Mouse (Mus musculus): ENCODE measurements at regions not wholly inside any gene's neighbourhood (a gene's known extent, or its start where the extent isn't known, plus 50 kb on each side); places are given as distances from the start of the nearest gene placed in this dataset.

DNA sequence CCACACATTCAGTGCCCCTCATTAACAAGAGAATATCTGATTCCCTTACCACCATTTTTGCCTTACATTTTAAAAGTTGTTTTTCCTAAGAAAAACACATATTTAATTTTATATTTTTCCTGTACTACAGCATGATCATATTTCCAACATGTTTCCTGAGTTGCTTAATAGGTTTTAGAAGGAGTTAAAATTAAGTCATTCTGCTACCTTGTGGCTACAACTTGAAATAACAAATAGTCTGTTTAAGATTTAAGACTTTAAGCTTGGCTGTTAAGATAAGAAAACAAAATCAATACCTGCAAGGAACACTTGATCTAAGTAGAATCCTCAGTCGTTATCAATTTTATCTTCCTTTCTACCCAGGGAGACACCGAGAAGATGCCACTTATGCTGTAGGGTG is 117.9 kb upstream of the Itga1 start:
- Histone ChIP-seq H3K36me3 (ENCODE audit: control insufficient read depth, insufficient read depth, low read length) (no peaks in the 10 kb centered on the region), H3K9ac (ENCODE audit: low read depth, low read length) (no peak overlapping the region), H3K4me3 (ENCODE audit: low read depth, low read length) (no peak overlapping the region), H3K27me3 (replicated peaks; ENCODE audit: control insufficient read depth, insufficient read depth, low read length) (no peaks in the 10 kb centered on the region), H3K4me1 (ENCODE audit: control insufficient read depth, insufficient read depth, low read length) (no peaks in the 10 kb centered on the region), H3K9me3 (ENCODE audit: control insufficient read depth, low read length) (no peaks in the 10 kb centered on the region), H3K4me2 (ENCODE audit: low read depth, low read length) (no peak overlapping the region), H3K27ac (replicated peaks; ENCODE audit: low read depth, low read length) (no peak overlapping the region)
- DNase-seq (ENCODE audit: low spot score) (no peak), ATAC-seq (ENCODE audit: low read depth) (no peak)
- WGBS = 71% methylated on average over 2 of the region's 2 CpGs

- no peak for ATAC-seq (ENCODE audit: low read depth)
- Histone ChIP-seq H3K27me3 (replicated peaks; ENCODE audit: control insufficient read depth, insufficient read depth, low read length) (no peaks in the 10 kb centered on the region), H3K9ac (ENCODE audit: low read depth, low read length) (no peak overlapping the region), H3K4me3 (ENCODE audit: low read depth, low read length) (no peak overlapping the region), H3K27ac (replicated peaks; ENCODE audit: low read depth, low read length) (no peak overlapping the region), H3K36me3 (ENCODE audit: control insufficient read depth, insufficient read depth, low read length) (no peaks in the 10 kb centered on the region), H3K4me2 (ENCODE audit: low read depth, low read length) (no peak overlapping the region), H3K4me1 (ENCODE audit: control insufficient read depth, insufficient read depth, low read length) (no peaks in the 10 kb centered on the region), H3K9me3 (ENCODE audit: control insufficient read depth, low read length) (no peaks in the 10 kb centered on the region)
- WGBS = 71% methylated on average over 3 of the region's 3 CpGs
- DNase-seq (ENCODE audit: low spot score) = no peak
Observed at GRCm38 (mm10) chr13:115211285-115211684, 109.5 kb upstream of the Itga1 start.

DNA sequence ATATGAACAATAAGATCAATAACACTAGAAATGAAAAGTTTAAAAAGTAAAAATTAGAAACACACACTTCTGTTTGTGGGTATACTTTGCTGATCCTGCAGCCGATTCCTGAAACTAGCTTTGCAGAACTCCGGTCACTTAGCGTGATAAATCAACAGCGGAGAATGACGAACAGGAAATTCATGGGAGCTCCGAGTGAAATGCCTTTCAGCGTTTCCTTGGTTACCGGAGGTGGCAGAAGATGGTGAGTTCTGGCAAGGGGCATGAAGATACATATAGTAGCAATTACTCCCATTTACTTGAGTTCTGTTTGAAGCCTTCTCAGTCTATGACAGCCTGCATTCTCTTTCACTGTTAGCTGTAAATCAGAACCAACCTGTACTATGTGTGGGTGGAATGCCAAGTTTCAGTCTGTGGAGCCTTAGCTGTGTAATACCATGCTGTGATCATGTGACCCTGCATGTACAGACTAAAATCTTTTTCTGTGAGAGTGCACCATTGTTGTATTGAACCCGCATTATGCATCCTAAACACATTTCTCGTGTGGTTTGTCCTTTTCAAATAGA is 109.0 kb upstream of the Itga1 start:
- no peak for DNase-seq (ENCODE audit: low spot score)
- no peaks in the 10 kb centered on the region for H3K36me3 ChIP-seq (ENCODE audit: control insufficient read depth, insufficient read depth, low read length)
- no peak overlapping the region for H3K4me2 ChIP-seq (ENCODE audit: low read depth, low read length)
- H3K9ac ChIP-seq (ENCODE audit: low read depth, low read length) = no peak overlapping the region
- H3K27me3 ChIP-seq (replicated peaks; ENCODE audit: control insufficient read depth, insufficient read depth, low read length) = no peaks in the 10 kb centered on the region
- H3K9me3 ChIP-seq (ENCODE audit: control insufficient read depth, low read length) = no peaks in the 10 kb centered on the region
- H3K27ac ChIP-seq (replicated peaks; ENCODE audit: low read depth, low read length) = no peak overlapping the region
- H3K4me3 ChIP-seq (ENCODE audit: low read depth, low read length) = no peak overlapping the region
- ATAC-seq (ENCODE audit: low read depth) = no peak
- no peaks in the 10 kb centered on the region for H3K4me1 ChIP-seq (ENCODE audit: control insufficient read depth, insufficient read depth, low read length)
- WGBS = 71% methylated on average over 10 of the region's 10 CpGs

- H3K27ac ChIP-seq (replicated peaks; ENCODE audit: low read depth, low read length) = no peak overlapping the region
- H3K36me3 ChIP-seq (ENCODE audit: control insufficient read depth, insufficient read depth, low read length) = no peaks in the 10 kb centered on the region
- no peak overlapping the region for H3K9ac ChIP-seq (ENCODE audit: low read depth, low read length)
- no peaks in the 10 kb centered on the region for H3K27me3 ChIP-seq (replicated peaks; ENCODE audit: control insufficient read depth, insufficient read depth, low read length)
- no peak for ATAC-seq (ENCODE audit: low read depth)
- DNase-seq (ENCODE audit: low spot score) = no peak
- H3K4me1 ChIP-seq (ENCODE audit: control insufficient read depth, insufficient read depth, low read length) = no peaks in the 10 kb centered on the region
- no peaks in the 10 kb centered on the region for H3K9me3 ChIP-seq (ENCODE audit: control insufficient read depth, low read length)
- no peak overlapping the region for H3K4me3 ChIP-seq (ENCODE audit: low read depth, low read length)
- H3K4me2 ChIP-seq (ENCODE audit: low read depth, low read length) = no peak overlapping the region
- WGBS = 90% methylated on average over 3 of the region's 3 CpGs
Observed at GRCm38 (mm10) chr13:115209402-115210192, 107.8 kb upstream of the Itga1 start.

- no peaks in the 10 kb centered on the region for H3K9me3 ChIP-seq (ENCODE audit: control insufficient read depth, low read length)
Observed at GRCm38 (mm10) chr13:115206723-115207122, 105.0 kb upstream of the Itga1 start.

DNA sequence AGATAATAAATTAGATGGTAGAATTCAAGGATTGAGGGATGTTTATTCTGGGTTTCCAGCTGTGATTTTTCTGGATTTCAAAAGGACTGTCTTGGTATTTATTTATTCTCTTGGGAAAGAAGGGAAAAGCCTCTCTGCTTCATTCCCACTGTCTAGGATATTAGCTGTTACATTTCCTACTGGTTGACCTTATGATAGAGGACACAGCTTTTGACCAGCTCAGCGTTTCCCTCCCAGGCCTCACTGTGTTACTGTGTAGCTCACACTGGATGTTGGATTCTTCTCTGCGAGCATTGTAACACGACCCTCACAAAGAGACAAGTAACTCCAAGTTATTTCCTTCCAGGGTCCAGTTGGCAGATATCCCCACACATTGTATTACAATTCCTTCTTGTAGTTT is 97.4 kb upstream of the Itga1 start:
- Histone ChIP-seq H3K4me3 (ENCODE audit: low read depth, low read length) (no peak overlapping the region), H3K36me3 (ENCODE audit: control insufficient read depth, insufficient read depth, low read length) (no peaks in the 10 kb centered on the region), H3K27ac (replicated peaks; ENCODE audit: low read depth, low read length) (no peak overlapping the region; the same call in 1 of the 2 replicates), H3K9ac (ENCODE audit: low read depth, low read length) (no peak overlapping the region), H3K9me3 (ENCODE audit: control insufficient read depth, low read length) (no peaks in the 10 kb centered on the region), H3K4me2 (ENCODE audit: low read depth, low read length) (no peak overlapping the region), H3K4me1 (ENCODE audit: control insufficient read depth, insufficient read depth, low read length) (no peaks in the 10 kb centered on the region; the same call in 1 of the 2 replicates), H3K27me3 (replicated peaks; ENCODE audit: control insufficient read depth, insufficient read depth, low read length) (no peaks in the 10 kb centered on the region)
- DNase-seq (ENCODE audit: low spot score) (peak; percentile 76), ATAC-seq (ENCODE audit: low read depth) (no peak)
- 21% methylated on average over 3 of the region's 3 CpGs for WGBS

More at GRCm38 (mm10) chr13:115206723-115207122, 105.0 kb upstream of the Itga1 start:
- Histone ChIP-seq H3K4me3 (ENCODE audit: low read depth, low read length) (no peak overlapping the region), H3K27me3 (replicated peaks; ENCODE audit: control insufficient read depth, insufficient read depth, low read length) (no peaks in the 10 kb centered on the region), H3K27ac (replicated peaks; ENCODE audit: low read depth, low read length) (no peak overlapping the region), H3K4me2 (ENCODE audit: low read depth, low read length) (no peak overlapping the region), H3K4me1 (ENCODE audit: control insufficient read depth, insufficient read depth, low read length) (no peaks in the 10 kb centered on the region), H3K36me3 (ENCODE audit: control insufficient read depth, insufficient read depth, low read length) (no peaks in the 10 kb centered on the region), H3K9ac (ENCODE audit: low read depth, low read length) (no peak overlapping the region)
- DNase-seq (ENCODE audit: low spot score) = no peak
- WGBS = 64% methylated on average over 7 of the region's 7 CpGs
- no peak for ATAC-seq (ENCODE audit: low read depth)

DNA sequence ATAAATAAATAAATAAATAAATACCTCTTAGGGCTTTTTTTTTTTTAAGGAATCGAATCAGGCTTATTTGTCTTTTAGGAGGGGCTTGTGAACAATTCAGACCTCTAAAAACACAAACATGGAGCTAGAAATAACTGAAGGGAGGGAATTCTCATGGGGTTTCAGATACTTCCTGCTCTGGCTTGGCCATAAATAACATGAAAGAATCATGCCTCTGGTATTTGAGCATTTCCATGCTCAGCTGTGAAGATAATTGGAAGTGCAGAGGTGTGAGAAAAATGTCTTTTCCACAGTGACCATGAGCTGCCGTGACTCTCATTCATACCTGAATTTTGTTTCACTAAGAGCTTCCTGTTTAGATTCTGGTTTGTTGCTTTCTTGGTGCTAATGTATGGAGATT is 86.3 kb upstream of the Itga1 start:
- Histone ChIP-seq H3K27ac (replicated peaks; ENCODE audit: low read depth, low read length) (no peak overlapping the region), H3K4me3 (ENCODE audit: low read depth, low read length) (no peak overlapping the region), H3K36me3 (ENCODE audit: control insufficient read depth, insufficient read depth, low read length) (no peaks in the 10 kb centered on the region), H3K4me1 (ENCODE audit: control insufficient read depth, insufficient read depth, low read length) (no peaks in the 10 kb centered on the region), H3K4me2 (ENCODE audit: low read depth, low read length) (no peak overlapping the region), H3K9ac (ENCODE audit: low read depth, low read length) (no peak overlapping the region), H3K9me3 (ENCODE audit: control insufficient read depth, low read length) (no peaks in the 10 kb centered on the region), H3K27me3 (replicated peaks; ENCODE audit: control insufficient read depth, insufficient read depth, low read length) (no peaks in the 10 kb centered on the region)
- 62% methylated on average over 2 of the region's 2 CpGs for WGBS
- no peak for ATAC-seq (ENCODE audit: low read depth)
- DNase-seq (ENCODE audit: low spot score) = peak; percentile 20

GRCm38 (mm10) chr13:115187356-115187755 is 85.6 kb upstream of the Itga1 start:
- H3K27me3 ChIP-seq (replicated peaks; ENCODE audit: control insufficient read depth, insufficient read depth, low read length) = no peaks in the 10 kb centered on the region
- no peaks in the 10 kb centered on the region for H3K9me3 ChIP-seq (ENCODE audit: control insufficient read depth, low read length)
- no peak overlapping the region for H3K9ac ChIP-seq (ENCODE audit: low read depth, low read length)
- DNase-seq (ENCODE audit: low spot score) (no peak), ATAC-seq (ENCODE audit: low read depth) (no peak)
- no peak overlapping the region for H3K4me3 ChIP-seq (ENCODE audit: low read depth, low read length)
- no peak overlapping the region for H3K4me2 ChIP-seq (ENCODE audit: low read depth, low read length)
- H3K4me1 ChIP-seq (ENCODE audit: control insufficient read depth, insufficient read depth, low read length) = no peaks in the 10 kb centered on the region
- no peaks in the 10 kb centered on the region for H3K36me3 ChIP-seq (ENCODE audit: control insufficient read depth, insufficient read depth, low read length)
- WGBS = 93% methylated on average over 3 of the region's 3 CpGs
- no peak overlapping the region for H3K27ac ChIP-seq (replicated peaks; ENCODE audit: low read depth, low read length)

Data from embryonic facial prominence, embryonic 14.5 days (tissue).